Mouse (Mus musculus) layer of hippocampus, postnatal 36 days (tissue): ENCODE measurements at regions not wholly inside any gene's neighbourhood (a gene's known extent, or its start where the extent isn't known, plus 50 kb on each side); places are given as distances from the start of the nearest gene placed in this dataset.

Experiments
- DNase-seq, 2 experiments: peaks; one replicate each; pipeline ENCODE4 v3.0.0; 2022

DNA sequence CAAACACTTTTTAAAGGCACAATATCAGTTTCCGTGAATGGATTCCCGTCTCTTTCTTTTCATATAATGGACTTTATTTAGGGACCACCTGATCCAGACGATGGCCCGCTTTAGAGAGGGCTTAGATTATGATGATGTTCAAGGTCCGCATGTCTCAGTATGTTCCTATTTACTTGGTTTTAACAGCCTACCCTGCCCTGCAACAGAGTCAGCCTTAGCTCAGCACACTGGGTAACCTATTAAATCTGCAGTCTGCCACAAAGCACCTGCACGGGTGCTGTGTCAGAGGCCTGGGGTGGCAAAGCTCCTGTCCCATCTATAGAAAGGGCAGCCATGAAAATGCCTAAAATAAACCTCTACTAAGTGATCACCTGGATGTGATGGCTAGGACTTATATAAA is 280.2 kb upstream of the Pkn2 start:
- no peak for DNase-seq

DNA sequence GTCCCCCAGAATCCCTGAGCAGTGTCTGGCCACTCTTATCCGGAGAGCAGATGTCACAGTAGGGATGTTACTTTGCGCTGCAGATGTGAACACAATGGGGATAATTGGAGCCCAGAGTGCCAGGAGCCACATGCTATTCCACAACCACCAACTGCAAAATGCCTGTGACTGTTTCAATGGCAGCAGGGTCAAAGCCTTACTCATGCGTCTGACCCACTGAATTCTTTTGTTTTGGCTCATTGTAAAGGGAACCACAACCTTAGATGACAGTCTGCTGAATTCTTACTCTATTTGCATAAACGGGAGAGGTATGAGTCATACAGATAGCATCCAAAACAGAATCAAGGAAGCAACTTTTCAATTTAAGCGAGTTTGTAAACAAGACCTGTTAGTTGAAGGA is 276.8 kb upstream of the Pkn2 start:
- no peak for DNase-seq

- DNase-seq: no peak
These were observed 275.1 kb upstream of the Pkn2 start for GRCm38 (mm10) chr3:143156733-143157524.

DNA sequence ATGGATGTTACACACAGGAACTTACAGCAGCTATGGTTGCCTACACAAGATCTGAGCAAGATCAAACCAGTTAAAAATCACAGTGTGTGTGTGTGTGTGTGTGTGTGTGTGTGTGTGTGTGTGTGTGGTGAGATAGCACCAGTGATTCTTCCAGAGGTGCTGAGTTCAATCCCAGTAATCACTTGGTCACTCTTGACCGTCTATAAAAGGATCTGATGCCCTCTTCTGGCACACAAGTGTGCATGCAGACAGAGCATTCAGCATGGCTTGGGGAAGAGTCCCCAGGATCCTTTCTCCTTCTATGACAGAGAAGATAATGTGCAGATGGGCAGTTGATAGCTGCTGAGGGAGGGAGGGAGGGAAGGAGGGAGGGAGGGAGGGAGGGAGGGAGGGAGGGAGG is 274.4 kb upstream of the Pkn2 start:
- no peak for DNase-seq

- no peak for DNase-seq
These were observed 273.8 kb upstream of the Pkn2 start for GRCm38 (mm10) chr3:143155556-143155955.

DNA sequence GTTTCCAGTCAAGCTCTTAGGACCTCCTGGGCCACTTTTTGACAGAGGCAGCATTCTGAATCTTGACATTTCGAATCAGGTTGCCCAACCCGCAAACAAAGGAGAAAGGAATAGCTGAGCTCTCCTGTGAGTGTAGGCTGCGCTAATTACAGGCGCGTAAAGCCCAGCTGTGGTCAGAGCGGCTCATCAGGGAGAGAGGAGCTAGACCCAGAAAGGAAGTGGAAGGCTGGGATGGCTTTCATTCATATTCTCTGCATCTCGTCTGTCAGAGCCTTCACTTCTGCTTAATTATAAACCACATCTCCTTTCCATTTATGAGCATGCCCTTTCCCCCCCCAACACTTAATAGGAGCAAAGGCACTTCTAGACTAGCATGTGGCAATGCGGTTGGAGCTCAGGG is 265.7 kb upstream of the Pkn2 start:
- DNase-seq: no peak

- DNase-seq: no peak
These were observed 257.1 kb upstream of the Pkn2 start for GRCm38 (mm10) chr3:143138952-143139351.

- no peak for DNase-seq
These were observed 252.7 kb upstream of the Pkn2 start for GRCm38 (mm10) chr3:143134528-143134927.

- DNase-seq: no peak
These were observed 226.0 kb upstream of the Pkn2 start for GRCm38 (mm10) chr3:143107733-143108291.

- DNase-seq: no peak
These were observed 222.9 kb upstream of the Pkn2 start for GRCm38 (mm10) chr3:143104734-143105133.

- DNase-seq: no peak
These were observed 221.5 kb upstream of the Pkn2 start for GRCm38 (mm10) chr3:143103333-143103732.

- peak; percentile 25 to 29 for DNase-seq
These were observed 219.2 kb upstream of the Pkn2 start for GRCm38 (mm10) chr3:143100810-143101645.

DNA sequence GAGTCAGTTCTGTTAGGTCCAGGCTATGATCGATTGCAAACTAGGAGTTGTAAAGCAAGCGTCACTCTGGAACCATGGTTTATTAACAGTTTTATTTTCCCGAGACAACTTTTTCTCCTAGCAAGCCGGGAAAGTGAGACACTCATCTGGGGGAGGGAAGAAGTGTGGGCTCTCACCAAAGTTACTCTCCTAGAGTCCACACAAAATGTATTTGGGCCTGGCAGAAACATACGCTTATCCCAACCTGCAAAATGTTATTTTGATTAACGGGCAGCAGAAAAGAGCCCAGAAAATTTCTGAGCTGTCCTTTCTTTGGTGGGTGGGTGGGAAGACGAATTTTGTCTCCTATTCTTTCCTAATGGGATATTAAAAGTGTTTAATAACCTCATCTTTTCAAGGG is 218.4 kb upstream of the Pkn2 start:
- DNase-seq: no peak

GRCm38 (mm10) chr3:143092206-143092605 is 210.4 kb upstream of the Pkn2 start:
- DNase-seq: no peak

GRCm38 (mm10) chr3:143090886-143091285 is 209.1 kb upstream of the Pkn2 start:
- no peak for DNase-seq

DNA sequence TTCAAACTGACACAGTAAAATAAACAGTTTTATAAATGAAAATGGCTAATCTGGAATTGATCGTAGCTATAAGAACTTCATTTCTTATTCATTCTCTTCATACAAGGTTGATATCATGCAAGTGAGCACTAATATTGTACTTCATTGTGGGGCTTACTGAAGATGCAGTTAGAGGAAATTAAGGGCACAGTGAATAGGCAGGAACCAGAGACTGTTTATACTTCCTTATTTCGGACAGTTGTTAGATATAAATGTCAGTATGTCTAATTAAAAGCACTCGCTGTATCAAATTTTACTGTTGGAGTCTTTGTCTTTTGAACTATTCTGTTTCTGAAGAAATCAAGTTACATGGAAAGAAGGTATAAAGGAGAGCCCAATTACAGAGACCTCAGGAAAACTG is 208.5 kb upstream of the Pkn2 start:
- DNase-seq: no peak

DNA sequence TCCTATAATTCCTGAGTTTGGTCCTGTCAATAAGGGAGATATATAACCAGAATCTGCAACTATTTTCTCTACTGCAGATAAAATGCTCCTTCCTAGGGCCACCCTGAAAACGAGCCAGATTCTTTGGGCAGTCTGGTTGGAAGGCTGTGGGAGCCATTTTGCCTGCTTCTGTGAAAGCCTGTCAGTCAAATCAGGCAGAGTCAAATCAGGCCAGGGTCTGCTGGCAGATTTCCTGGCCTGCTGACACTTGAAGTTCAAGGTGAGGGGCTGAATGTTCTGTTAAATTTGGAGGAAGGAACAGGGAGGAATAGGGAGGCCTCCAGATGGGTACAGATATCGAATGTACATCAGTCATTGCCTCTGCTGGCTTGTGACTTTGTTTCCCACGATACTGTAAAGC is 206.0 kb upstream of the Pkn2 start:
- DNase-seq: no peak

- DNase-seq: no peak
These were observed 196.5 kb upstream of the Pkn2 start for GRCm38 (mm10) chr3:143078310-143078709.

GRCm38 (mm10) chr3:143071839-143072373 is 190.1 kb upstream of the Pkn2 start:
- DNase-seq: no peak

DNA sequence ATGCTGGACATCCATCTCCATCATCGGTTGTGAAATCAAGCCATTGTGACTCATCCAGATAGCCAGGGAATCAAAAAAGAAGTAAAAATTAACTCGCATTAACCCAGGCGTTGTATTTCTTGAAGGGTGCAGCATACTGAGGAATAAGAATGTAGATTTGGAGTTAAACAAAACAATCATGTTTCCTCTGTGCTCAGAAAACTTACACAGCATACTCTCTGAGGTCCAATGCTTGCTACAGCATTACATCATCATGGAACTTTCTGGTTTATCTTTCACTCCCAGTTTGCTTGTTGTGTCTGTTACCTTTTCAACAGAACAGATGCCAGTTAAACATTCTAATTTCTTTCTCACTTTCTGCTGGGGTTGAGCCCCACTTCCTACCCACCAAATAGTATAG is 173.1 kb upstream of the Pkn2 start:
- DNase-seq: no peak

DNA sequence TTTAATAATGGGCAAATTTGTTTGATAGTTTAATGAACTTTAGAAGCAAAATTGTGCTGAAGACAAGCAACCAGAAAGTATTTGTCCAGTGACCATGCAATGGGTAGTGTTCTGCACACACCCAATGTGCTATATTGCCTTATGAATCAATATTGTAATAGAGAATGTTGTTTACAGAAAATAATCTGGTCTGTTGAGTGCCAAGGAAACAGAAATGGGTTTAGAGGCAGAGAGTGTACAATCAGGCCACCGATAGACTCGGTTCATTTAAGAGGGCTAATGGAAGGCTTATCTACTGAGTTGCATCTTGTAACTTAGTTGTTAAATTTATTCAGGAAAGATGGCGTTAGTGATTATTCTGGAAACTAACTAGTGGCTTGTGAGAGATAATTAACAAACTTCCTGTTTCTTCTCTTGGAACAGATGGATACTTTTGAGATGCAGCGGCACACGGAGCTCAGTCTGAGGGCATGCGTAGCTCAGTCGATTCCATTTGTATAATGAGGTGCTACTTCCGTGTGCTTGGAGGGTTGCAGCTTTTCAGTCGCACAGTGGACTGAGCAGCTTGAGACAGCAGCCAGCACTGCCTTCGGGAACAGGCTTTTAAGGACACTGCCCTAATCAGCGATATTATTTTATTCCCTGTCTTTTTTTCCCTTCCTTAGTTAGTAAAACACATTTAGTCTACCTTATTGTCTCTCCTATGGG is 171.6 kb upstream of the Pkn2 start:
- no peak for DNase-seq

DNA sequence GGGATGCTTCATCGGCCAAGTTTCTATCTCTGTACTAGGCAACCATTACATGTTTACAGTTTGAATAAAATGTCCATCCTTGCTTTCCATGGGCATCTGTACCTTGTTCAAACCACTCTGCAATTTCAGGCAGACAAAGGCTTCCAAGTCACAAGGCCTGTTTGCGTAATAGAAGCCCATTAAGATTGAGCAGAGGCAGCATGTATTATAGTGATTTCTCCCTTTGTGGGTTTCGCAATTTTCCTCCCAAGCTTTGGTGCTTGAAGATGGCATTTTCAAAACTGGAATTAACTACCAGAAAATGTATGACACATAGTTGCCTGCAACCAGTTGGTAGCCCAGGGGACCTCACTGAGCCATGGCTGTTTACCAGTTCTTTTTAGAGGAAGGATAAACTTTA is 158.9 kb upstream of the Pkn2 start:
- no peak for DNase-seq

- no peak for DNase-seq
These were observed 154.3 kb upstream of the Pkn2 start for GRCm38 (mm10) chr3:143036108-143036507.
